Mouse (Mus musculus): ENCODE results near the gene Arid3c.

DNA sequence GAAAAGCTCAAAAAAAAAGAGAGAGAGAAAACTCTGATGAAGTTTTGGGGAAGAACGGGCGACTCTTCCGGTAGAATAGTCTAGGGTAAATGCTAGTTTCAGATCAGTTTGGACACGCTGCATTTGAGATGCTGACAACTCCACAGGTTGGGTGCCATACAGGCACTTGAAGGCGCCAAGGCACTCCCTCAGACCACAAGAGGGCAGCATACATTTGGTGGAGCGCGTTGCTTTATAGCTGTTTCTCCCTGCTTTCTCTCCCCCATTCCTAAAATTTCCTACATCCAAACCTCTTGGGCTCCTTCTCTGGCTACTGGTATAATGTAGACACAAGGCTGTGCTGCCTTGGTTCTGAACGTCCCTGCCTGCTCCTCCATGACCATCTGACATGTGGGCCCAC is 16.7 kb downstream of the Arid3c start:
- peak; percentile 82 for TF ChIP-seq CTCF (conservative IDR thresholded peaks at IDR 0.05; ENCODE audit: insufficient read depth, insufficient read length, low read depth, low read length)
- TF ChIP-seq POLR2A (IDR thresholded peaks at IDR 0.05; ENCODE audit: low read depth, low read length) = no peak
